9 mouse cellular contexts compared by ENCODE assay signal in genomic region chr5:140981370-140981805, GRCm38 (mm10). TPM values are rescaled to one million over a fixed set of nuclear protein-coding genes. Genes with fewer than 3 reads are reported as not detected.
DNase-seq lines count a peak whose midpoint lies in the region.
"Had no signal": no experiment of that assay in that cellular context is flagged by ENCODE, and none has a peak within 500 bp of the region (broad histone marks: within the 10 kb centered on the region; RNA-seq: fewer than 3 reads in every experiment).

No protein-coding gene starts in this region.

- intact Hi-C loops in heart, postnatal 10 days (cut with DNase I): no loop called here
- intact Hi-C loops in heart, postnatal 25 days (cut with DNase I): no loop called here

- peak; percentile 9 to 11 for DNase-seq in heart, postnatal 10 days
- no peak for DNase-seq in heart, postnatal 25 days (ENCODE audit: low spot score)
- peak; percentile 43 to 60 for DNase-seq in spleen, adult 18-20 months
- DNase-seq in spleen, postnatal 4 days (ENCODE audit: low spot score in 2 of 2): no peak
- DNase-seq in adrenal gland, postnatal 25 days: peak; percentile 46
- DNase-seq in naive thymus-derived CD4-positive, alpha-beta T cell, adult 2 months (ENCODE audit: low read depth): peak; percentile 67
- DNase-seq in urinary bladder, postnatal 10 days (ENCODE audit: low spot score): no peak
- no peak for DNase-seq in right cerebral cortex, postnatal 14 days
- DNase-seq: cerebellum, adult 9-11 months had no signal

RNA-seq across cellular contexts. Expression of gene Card11, which starts 19.0 kb away (rescaled TPM):
- under 1 TPM; 0.29 to 0.45 TPM for total RNA-seq in heart, postnatal 10 days (2021)
- under 1 TPM; 0.31 to 0.36 TPM for total RNA-seq in heart, postnatal 25 days (2021)
- total RNA-seq in adrenal gland, postnatal 25 days (2021): 0.30 TPM in 1 of 2 replicates, not detected in the other

Comparison
In these comparisons a context has a peak if more than half of its experiments do, and no peak if none do; other contexts are left out.
1. DNase-seq: peak in heart, postnatal 10 days (2 of 2), spleen, adult 18-20 months (2 of 2), adrenal gland, postnatal 25 days (single experiment) and naive thymus-derived CD4-positive, alpha-beta T cell, adult 2 months (single experiment); none in heart, postnatal 25 days (single experiment), spleen, postnatal 4 days (0 of 2), urinary bladder, postnatal 10 days (single experiment) and right cerebral cortex, postnatal 14 days (single experiment).